Comparison of ENCODE assay signal across 16 mouse cellular contexts in genomic region chr13:43251391-43251790, GRCm38 (mm10). TPM values are rescaled to one million over a fixed set of nuclear protein-coding genes. Genes with fewer than 3 reads are reported as not detected.
DNase-seq lines count a peak whose midpoint lies in the region; ATAC-seq and TF ChIP-seq lines count a peak whose summit lies in the region.
"Had no signal": no experiment of that assay in that cellular context is flagged by ENCODE, and none has a peak within 500 bp of the region (broad histone marks: within the 10 kb centered on the region; RNA-seq: fewer than 3 reads in every experiment).

No protein-coding gene starts in this region.

- no peak for ATAC-seq in hindbrain, embryonic 13.5 days (ENCODE audit: low FRiP score)
- ATAC-seq in hindbrain, embryonic 14.5 days (ENCODE audit: low FRiP score): no peak
- ATAC-seq in midbrain, embryonic 14.5 days (ENCODE audit: low FRiP score, low TSS enrichment): no peak
- 0 out of 2 replicates have a peak, but pooled peaks have one; percentile 32 for ATAC-seq in hindbrain, embryonic 16.5 days
- ATAC-seq: Patski had no signal

- H3K4me3 ChIP-seq in hindbrain, embryonic 13.5 days: no peak overlapping the region
- H3K4me3 ChIP-seq in hindbrain, embryonic 14.5 days (replicated peaks; ENCODE audit: low read length): no peak overlapping the region
- no peak overlapping the region for H3K4me3 ChIP-seq in midbrain, embryonic 10.5 days
- H3K4me3 ChIP-seq in midbrain, embryonic 14.5 days (replicated peaks; ENCODE audit: low read depth, low read length): no peak overlapping the region
- H3K4me3 ChIP-seq in bone marrow, adult 2 months (replicated peaks; ENCODE audit: control insufficient read depth, low read depth, low read length): no peak overlapping the region
- no peak overlapping the region for H3K4me3 ChIP-seq in hindbrain, embryonic 16.5 days (ENCODE audit: low read length)
- H3K4me3 ChIP-seq: embryonic facial prominence, embryonic 13.5 days; myocyte had no signal

- no peak overlapping the region for H3K4me2 ChIP-seq in hindbrain, embryonic 13.5 days
- no peak overlapping the region for H3K4me2 ChIP-seq in hindbrain, embryonic 14.5 days (replicated peaks)
- H3K4me2 ChIP-seq in midbrain, embryonic 14.5 days (ENCODE audit: low read length): no peak overlapping the region
- no peak overlapping the region for H3K4me2 ChIP-seq in hindbrain, embryonic 16.5 days (ENCODE audit: low read length)
- H3K4me2 ChIP-seq: embryonic facial prominence, embryonic 13.5 days had no signal

- H3K4me1 ChIP-seq in hindbrain, embryonic 13.5 days (replicated peaks): peaks cover 19% of the 10 kb centered on the region
- 0 out of 2 replicates have a peak, but pooled peaks cover 3% of the 10 kb centered on the region for H3K4me1 ChIP-seq in hindbrain, embryonic 14.5 days (replicated peaks; ENCODE audit: control insufficient read depth, insufficient read depth, low read length)
- H3K4me1 ChIP-seq in midbrain, embryonic 10.5 days: peaks cover 14% of the 10 kb centered on the region
- 0 out of 2 replicates have a peak, but pooled peaks cover 6% of the 10 kb centered on the region for H3K4me1 ChIP-seq in midbrain, embryonic 14.5 days (ENCODE audit: control insufficient read depth, insufficient read depth, low read length)
- peaks cover 14% of the 10 kb centered on the region for H3K4me1 ChIP-seq in bone marrow, adult 2 months (ENCODE audit: control insufficient read depth, insufficient read depth, low read length)
- no peaks in the 10 kb centered on the region; the same call in 1 of the 2 replicates for H3K4me1 ChIP-seq in hindbrain, embryonic 16.5 days (ENCODE audit: control insufficient read depth, insufficient read depth, low read depth, low read length)

- no peak for TF ChIP-seq CTCF in bone marrow, adult 2 months (IDR thresholded peaks at IDR 0.05; ENCODE audit: control insufficient read depth, insufficient read depth, low read length)

- no peak for TF ChIP-seq POLR2A in bone marrow, adult 2 months (IDR thresholded peaks at IDR 0.05; ENCODE audit: borderline replicate concordance, control insufficient read depth, low read depth, low read length)

- H3K27ac ChIP-seq in hindbrain, embryonic 13.5 days: peak overlapping the region; percentile 44; the same call in 1 of the 2 replicates
- H3K27ac ChIP-seq in hindbrain, embryonic 14.5 days: no peak overlapping the region
- 0 out of 2 replicates have a peak overlapping the region, but pooled peaks have one; percentile 58 for H3K27ac ChIP-seq in midbrain, embryonic 10.5 days (replicated peaks)
- no peak overlapping the region for H3K27ac ChIP-seq in midbrain, embryonic 14.5 days (replicated peaks; ENCODE audit: low read depth, low read length)
- peak overlapping the region; percentile 85; the same call in 1 of the 2 replicates for H3K27ac ChIP-seq in bone marrow, adult 2 months (ENCODE audit: control insufficient read depth, insufficient read depth, low read depth, low read length, poor library complexity)
- no peak overlapping the region for H3K27ac ChIP-seq in hindbrain, embryonic 16.5 days (ENCODE audit: low read depth, low read length)
- H3K27ac ChIP-seq: embryonic facial prominence, embryonic 13.5 days had no signal

- DNase-seq in hindbrain, embryonic 14.5 days (ENCODE audit: low spot score): no peak
- DNase-seq in midbrain, embryonic 10.5 days (ENCODE audit: low spot score): no peak
- no peak for DNase-seq in midbrain, embryonic 14.5 days
- DNase-seq in kidney, adult 9 months: no peak
- DNase-seq: adrenal gland, postnatal 25 days; cerebellum, adult 8-10 months; heart, postnatal 4 days; kidney, adult 18-20 months; kidney, postnatal 25 days; left cerebral cortex, postnatal 4 days had no signal

- H3K9me3 ChIP-seq in hindbrain, embryonic 13.5 days: no peaks in the 10 kb centered on the region
- no peaks in the 10 kb centered on the region for H3K9me3 ChIP-seq in hindbrain, embryonic 14.5 days (ENCODE audit: control insufficient read depth, low read length)
- no peaks in the 10 kb centered on the region for H3K9me3 ChIP-seq in midbrain, embryonic 10.5 days (replicated peaks)
- no peaks in the 10 kb centered on the region for H3K9me3 ChIP-seq in midbrain, embryonic 14.5 days (ENCODE audit: control insufficient read depth, low read length)
- no peaks in the 10 kb centered on the region for H3K9me3 ChIP-seq in hindbrain, embryonic 16.5 days (ENCODE audit: control insufficient read depth, low read length)
- H3K9me3 ChIP-seq: embryonic facial prominence, embryonic 13.5 days had no signal

- 0 out of 2 replicates have a peak, but pooled peaks cover 5% of the 10 kb centered on the region for H3K36me3 ChIP-seq in hindbrain, embryonic 13.5 days
- H3K36me3 ChIP-seq in hindbrain, embryonic 14.5 days (replicated peaks; ENCODE audit: control insufficient read depth, insufficient read depth): peaks cover 3% of the 10 kb centered on the region; the same call in 1 of the 2 replicates
- H3K36me3 ChIP-seq in midbrain, embryonic 10.5 days: no peaks in the 10 kb centered on the region
- no peaks in the 10 kb centered on the region for H3K36me3 ChIP-seq in midbrain, embryonic 14.5 days (ENCODE audit: control insufficient read depth, insufficient read depth, low read length)
- H3K36me3 ChIP-seq in hindbrain, embryonic 16.5 days (ENCODE audit: control insufficient read depth, insufficient read depth, low read length): no peaks in the 10 kb centered on the region; the same call in 1 of the 2 replicates
- H3K36me3 ChIP-seq: embryonic facial prominence, embryonic 13.5 days had no signal

- H3K9ac ChIP-seq in hindbrain, embryonic 13.5 days: no peak overlapping the region
- no peak overlapping the region for H3K9ac ChIP-seq in hindbrain, embryonic 14.5 days
- H3K9ac ChIP-seq in midbrain, embryonic 14.5 days (replicated peaks; ENCODE audit: low read length): no peak overlapping the region
- H3K9ac ChIP-seq in hindbrain, embryonic 16.5 days (ENCODE audit: low read depth, low read length): no peak overlapping the region
- H3K9ac ChIP-seq: embryonic facial prominence, embryonic 13.5 days had no signal

- H3K27me3 ChIP-seq in hindbrain, embryonic 13.5 days: no peaks in the 10 kb centered on the region
- H3K27me3 ChIP-seq in hindbrain, embryonic 14.5 days (ENCODE audit: control insufficient read depth, insufficient read depth, low read length): no peaks in the 10 kb centered on the region
- no peaks in the 10 kb centered on the region for H3K27me3 ChIP-seq in midbrain, embryonic 10.5 days (ENCODE audit: low read depth, poor library complexity, severe bottlenecking)
- no peaks in the 10 kb centered on the region for H3K27me3 ChIP-seq in midbrain, embryonic 14.5 days (ENCODE audit: control insufficient read depth, insufficient read depth, low read length)
- no peaks in the 10 kb centered on the region for H3K27me3 ChIP-seq in hindbrain, embryonic 16.5 days (replicated peaks; ENCODE audit: control insufficient read depth, insufficient read depth, low read length)
- H3K27me3 ChIP-seq: embryonic facial prominence, embryonic 13.5 days; Patski had no signal

- 58% methylated on average over 12 of the region's 12 CpGs for WGBS in hindbrain, embryonic 13.5 days
- 51% methylated on average over 12 of the region's 12 CpGs for WGBS in hindbrain, embryonic 14.5 days
- WGBS in midbrain, embryonic 10.5 days: 81% methylated on average over 12 of the region's 12 CpGs
- WGBS in midbrain, embryonic 14.5 days: 54% methylated on average over 12 of the region's 12 CpGs
- 67% methylated on average over 12 of the region's 12 CpGs for WGBS in bone marrow, adult 2 months
- 58% methylated on average over 12 of the region's 12 CpGs for WGBS in hindbrain, embryonic 16.5 days

RNA-seq across cellular contexts. Expression of gene Gfod1, which starts 52.6 kb away (rescaled TPM):
- 2.0 and 2.2 TPM in 2 replicates for polyA plus RNA-seq in hindbrain, embryonic 13.5 days (2015; fragmentation: Nextera tagmentation; extraction: Ambion mirVana)
- polyA plus RNA-seq in hindbrain, embryonic 14.5 days (2014; fragmentation: Nextera tagmentation; extraction: Ambion mirVana): 3.6 and 3.7 TPM in 2 replicates
- polyA plus RNA-seq in midbrain, embryonic 10.5 days (2016; fragmentation: Nextera tagmentation; extraction: Ambion mirVana): 0.10 and 0.37 TPM in 2 replicates
- 3.7 and 4.7 TPM in 2 replicates for polyA plus RNA-seq in midbrain, embryonic 14.5 days (2014; fragmentation: Nextera tagmentation; extraction: Ambion mirVana)
- polyA plus RNA-seq in bone marrow, adult 2 months (2011; ENCODE audit: insufficient read depth, insufficient read length, low replicate concordance, missing spikeins): 3.4 and 10.4 TPM in 2 replicates
- 2.2 and 2.4 TPM in 2 replicates for polyA plus RNA-seq in hindbrain, embryonic 16.5 days (2015; fragmentation: Nextera tagmentation; extraction: Ambion mirVana)

Comparison
In these comparisons a context has a peak if more than half of its experiments do, and no peak if none do; other contexts are left out.
1. H3K27ac ChIP-seq: peak in hindbrain, embryonic 13.5 days (single experiment), midbrain, embryonic 10.5 days (single experiment) and bone marrow, adult 2 months (single experiment); none in hindbrain, embryonic 14.5 days (single experiment), midbrain, embryonic 14.5 days (single experiment) and hindbrain, embryonic 16.5 days (single experiment).